Mouse (Mus musculus) stomach, embryonic 16.5 days (tissue): ENCODE measurements around the gene Cdk15. TPM values are rescaled to one million over a fixed set of nuclear protein-coding genes. Genes with fewer than 3 reads are reported as not detected.

Experiments
- ATAC-seq: fragments of 200-750 bp; cut with Nextera tagmentation; 2 replicates; pipeline ENCODE4 v1.8.0; 2017; ENCODE audit warnings: moderate number of reproducible peaks, moderate TSS enrichment; ENCODE audit not compliant: insufficient read depth, low FRiP score
- H3K27ac ChIP-seq: fragments of 300-500 bp; sonication (generic); 2 replicates; pipeline ENCODE4 v1.5.1; 2014; ENCODE audit warnings: low read length
- H3K27me3 ChIP-seq: fragments of 300-500 bp; sonication (generic); 2 replicates; pipeline ENCODE4 v1.6.1; 2014; ENCODE audit warnings: low read length, control low read depth, mixed read lengths; ENCODE audit not compliant: control insufficient read depth, insufficient read depth
- H3K36me3 ChIP-seq: fragments of 300-500 bp; sonication (generic); 2 replicates; pipeline ENCODE4 v1.6.1; 2014; ENCODE audit warnings: low read length; ENCODE audit not compliant: control insufficient read depth, insufficient read depth
- H3K4me1 ChIP-seq: fragments of 300-500 bp; sonication (generic); 2 replicates; pipeline ENCODE4 v1.6.1; 2014; ENCODE audit warnings: low read length, control low read depth, mixed read lengths; ENCODE audit not compliant: control insufficient read depth, insufficient read depth
- H3K4me2 ChIP-seq: fragments of 300-500 bp; sonication (generic); 2 replicates; pipeline ENCODE4 v1.6.1; 2014; ENCODE audit warnings: low read depth, low read length, mixed read lengths
- H3K4me3 ChIP-seq: fragments of 300-500 bp; sonication (generic); replicated peaks from 2 replicates; pipeline ENCODE4 v1.5.1; 2014; ENCODE audit warnings: mild to moderate bottlenecking, low read length
- H3K9ac ChIP-seq: fragments of 300-500 bp; sonication (generic); 2 replicates; pipeline ENCODE4 v1.6.1; 2014; ENCODE audit warnings: low read length
- H3K9me3 ChIP-seq: fragments of 300-500 bp; sonication (generic); replicated peaks from 2 replicates; pipeline ENCODE4 v1.6.1; 2016; ENCODE audit warnings: low read length, control low read depth; ENCODE audit not compliant: control insufficient read depth
- WGBS: fragments of 180-500 bp; shearing (Covaris S2); extraction: QIAGEN DNeasy Blood & Tissue Kit; methylation state at CpG from one replicate; pipeline ENCODE4 v1.1.7; 2014; 5-methylcytosine and 5-hydroxymethylcytosine counted together
- polyA plus RNA-seq: library from polyadenylated mRNA; unstranded; fragments of >200 nt; fragmentation: Nextera tagmentation; extraction: Ambion mirVana; gene quantifications from 2 replicates; pipeline ENCODE4 v1.2.1, GENCODE M21; 2015

The Cdk15 gene
- polyA plus RNA-seq, 1 experiment from 2014 or later: 0.27 TPM

DNA sequence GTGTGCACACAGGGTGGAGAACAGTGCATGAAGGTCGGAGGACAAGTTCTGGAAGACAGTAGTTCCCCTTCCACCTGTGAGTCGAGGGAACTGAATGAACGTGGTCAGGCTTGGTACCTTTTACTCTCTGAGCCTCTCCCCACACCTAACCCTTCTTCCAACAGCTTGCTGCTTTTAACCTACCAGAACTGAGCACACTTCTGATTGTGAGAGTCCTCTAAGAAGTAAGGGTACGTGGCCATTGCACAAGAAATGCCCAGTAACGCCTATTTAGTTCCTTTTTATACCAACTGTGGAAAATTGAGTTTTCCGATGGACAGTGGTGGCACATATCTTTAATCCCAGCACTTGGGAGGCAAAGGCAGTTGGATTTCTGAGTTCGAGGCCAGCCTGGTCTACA, 28.2 kb upstream of the Cdk15 start:
- Histone ChIP-seq H3K9ac (no peak overlapping the region), H3K27me3 (no peaks in the 10 kb centered on the region), H3K4me1 (no peaks in the 10 kb centered on the region), H3K27ac (no peak overlapping the region), H3K4me3 (no peak overlapping the region), H3K36me3 (no peaks in the 10 kb centered on the region), H3K9me3 (no peaks in the 10 kb centered on the region), H3K4me2 (no peak overlapping the region)
- 82% methylated on average over 7 of the region's 7 CpGs for WGBS
- ATAC-seq: no peak

DNA sequence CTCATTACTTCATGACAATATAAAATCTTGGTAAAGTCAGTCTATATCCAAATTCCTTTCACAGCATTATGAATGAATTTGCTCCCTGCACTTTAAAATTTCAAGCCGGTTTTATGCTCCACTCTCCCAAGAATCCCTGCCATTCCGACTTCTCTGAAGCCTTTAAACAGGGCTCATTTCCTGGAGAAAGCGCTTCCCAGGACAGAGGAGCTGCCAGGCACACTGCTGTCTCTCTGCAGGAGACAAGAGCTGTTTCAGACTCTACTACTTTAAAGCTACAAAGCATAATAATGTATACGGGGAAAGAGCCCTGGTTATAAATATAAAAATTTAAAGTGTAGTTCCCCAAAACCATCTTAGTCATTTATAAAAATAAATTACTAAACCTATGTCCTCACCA, 27.5 kb upstream of the Cdk15 start:
- ATAC-seq: no peak
- no peaks in the 10 kb centered on the region for H3K4me1 ChIP-seq
- no peaks in the 10 kb centered on the region for H3K36me3 ChIP-seq
- no peak overlapping the region for H3K27ac ChIP-seq
- H3K27me3 ChIP-seq: no peaks in the 10 kb centered on the region
- no peaks in the 10 kb centered on the region for H3K9me3 ChIP-seq
- 53% methylated on average over 4 of the region's 4 CpGs for WGBS
- H3K4me3 ChIP-seq: no peak overlapping the region
- H3K9ac ChIP-seq: no peak overlapping the region
- H3K4me2 ChIP-seq: no peak overlapping the region

DNA sequence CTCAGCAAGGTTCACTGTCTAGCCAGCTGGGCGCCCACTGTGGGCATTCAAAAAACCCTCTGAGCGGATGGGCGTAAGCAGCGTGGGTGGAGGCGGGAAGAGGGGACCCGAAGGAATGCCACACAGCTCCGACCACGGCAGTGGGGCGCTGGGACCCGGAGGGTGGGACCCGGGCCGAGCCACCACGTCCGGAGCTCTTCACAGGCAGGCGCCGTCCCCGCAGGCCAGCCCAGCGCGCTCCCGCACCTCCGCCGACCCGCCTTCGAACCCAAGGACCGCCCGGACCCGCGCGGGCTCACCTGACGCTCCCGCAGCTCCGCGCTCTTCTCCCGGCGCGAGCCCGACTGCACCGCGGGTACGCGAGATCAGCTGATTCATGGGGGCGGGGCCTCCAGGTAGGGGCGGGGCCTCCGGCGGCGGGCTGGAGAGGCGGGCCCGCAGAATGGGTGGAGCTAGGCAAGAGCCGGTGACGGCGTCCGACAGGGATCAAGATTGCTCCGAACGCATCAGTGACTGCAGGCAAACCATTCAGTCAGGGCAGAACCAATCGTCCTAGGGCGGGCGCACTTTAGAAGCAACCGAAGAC, 19.8 kb upstream of the Cdk15 start, which contains the start of gene Als2:
TSS of gene Als2 (minus strand) at position 376 of the 586 bp plus-strand sequence.
- H3K36me3 ChIP-seq: no peaks in the 10 kb centered on the region
- peak; percentile 97 for ATAC-seq
- no peaks in the 10 kb centered on the region for H3K4me1 ChIP-seq
- peak within 1 kb of the TSS; percentile 91 for H3K9ac ChIP-seq
- no peaks in the 10 kb centered on the region for H3K27me3 ChIP-seq
- H3K27ac ChIP-seq: peak within 1 kb of the TSS; percentile 78
- H3K4me2 ChIP-seq: peak within 1 kb of the TSS; percentile 91
- H3K4me3 ChIP-seq: peak within 1 kb of the TSS; percentile 85
- no peaks in the 10 kb centered on the region for H3K9me3 ChIP-seq
- WGBS: 0% methylated on average over 58 of the region's 58 CpGs

DNA sequence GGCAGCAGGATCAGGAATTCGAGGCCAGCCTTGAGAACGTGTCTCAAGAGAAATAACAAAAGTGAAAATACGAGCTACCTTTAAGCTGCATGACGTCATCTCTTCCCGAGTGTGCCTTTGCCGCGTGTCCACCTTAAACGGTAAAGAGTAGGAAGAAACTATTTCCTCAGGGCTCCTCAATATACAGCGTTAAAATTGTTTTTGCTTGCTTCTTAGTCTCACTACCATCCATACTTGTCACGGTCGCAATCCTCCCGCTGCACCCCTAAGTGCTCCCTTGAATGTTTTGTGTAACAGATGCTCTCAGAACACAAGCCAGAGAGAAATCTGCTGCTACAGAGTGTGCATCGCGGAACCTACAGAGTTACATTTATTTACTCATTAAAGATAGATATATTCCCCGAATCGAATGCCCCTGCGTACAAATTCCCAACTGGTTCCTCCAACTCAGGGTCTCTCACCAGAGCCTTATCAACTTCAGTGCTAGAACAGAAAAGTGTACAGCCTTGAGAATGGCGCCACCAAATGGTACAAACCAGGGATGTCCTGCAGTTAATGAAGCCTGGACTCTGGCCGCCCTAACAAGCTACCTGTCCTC, 19.0 kb upstream of the Cdk15 start:
- H3K4me1 ChIP-seq: no peaks in the 10 kb centered on the region
- no peaks in the 10 kb centered on the region for H3K36me3 ChIP-seq
- peak overlapping the region; percentile 85 for H3K4me3 ChIP-seq
- H3K4me2 ChIP-seq: peak overlapping the region; percentile 91
- H3K27me3 ChIP-seq: no peaks in the 10 kb centered on the region
- under 1% methylated on average over 19 of the region's 19 CpGs for WGBS
- peak overlapping the region; percentile 78 for H3K27ac ChIP-seq
- peak overlapping the region; percentile 67 for H3K9ac ChIP-seq
- ATAC-seq: peak; percentile 56
- no peaks in the 10 kb centered on the region for H3K9me3 ChIP-seq

DNA sequence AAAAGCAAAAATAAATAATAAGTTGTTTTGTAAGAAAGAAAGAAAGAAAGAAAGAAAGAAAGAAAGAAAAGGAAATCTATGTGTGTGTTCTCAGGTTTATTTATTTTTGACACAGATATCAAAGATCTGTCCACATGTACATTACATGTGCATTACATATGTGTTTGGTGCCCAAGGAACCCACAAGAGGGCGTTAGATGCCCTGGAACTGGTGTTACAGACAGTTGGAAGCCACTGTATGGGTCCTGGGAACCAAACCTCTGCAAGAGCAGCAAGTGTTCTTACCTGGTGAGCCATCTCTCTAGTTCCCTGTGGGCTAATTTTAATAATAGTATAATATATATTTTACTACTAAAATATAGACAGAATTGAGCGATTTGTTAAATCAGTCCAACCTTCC, 12.9 kb upstream of the Cdk15 start:
- no peaks in the 10 kb centered on the region for H3K36me3 ChIP-seq
- H3K27me3 ChIP-seq: no peaks in the 10 kb centered on the region
- no peaks in the 10 kb centered on the region for H3K9me3 ChIP-seq
- no peak for ATAC-seq
- no peaks in the 10 kb centered on the region for H3K4me1 ChIP-seq
- no peak overlapping the region for H3K9ac ChIP-seq
- H3K4me3 ChIP-seq: no peak overlapping the region
- no peak overlapping the region for H3K4me2 ChIP-seq
- WGBS: 68% methylated on average over 2 of the region's 2 CpGs
- H3K27ac ChIP-seq: no peak overlapping the region

DNA sequence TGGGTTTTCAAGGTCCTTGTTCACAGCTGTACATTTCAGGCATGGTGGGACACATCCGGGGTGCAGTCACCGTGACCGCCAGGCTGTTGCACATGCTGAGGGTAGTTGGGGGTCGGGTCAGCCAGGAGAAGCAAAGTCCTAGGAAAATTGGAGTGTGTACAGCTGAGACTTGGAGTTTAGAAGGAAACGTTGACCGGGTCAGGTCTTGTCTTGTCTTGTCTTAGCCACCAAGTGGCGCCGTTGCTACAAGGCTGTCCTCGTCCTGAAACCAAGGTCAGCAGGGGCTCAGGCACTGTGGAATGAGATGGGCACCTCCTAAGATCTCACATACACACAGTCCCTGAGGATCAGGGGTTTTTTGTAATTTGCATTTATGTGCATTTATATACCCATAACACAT, 9.1 kb upstream of the Cdk15 start:
- Histone ChIP-seq H3K27me3 (no peaks in the 10 kb centered on the region), H3K9me3 (no peaks in the 10 kb centered on the region), H3K4me1 (no peaks in the 10 kb centered on the region), H3K36me3 (no peaks in the 10 kb centered on the region), H3K4me2 (peak overlapping the region; percentile 29; the same call in 1 of the 2 replicates), H3K27ac (no peak overlapping the region), H3K9ac (peak overlapping the region; percentile 39; the same call in 1 of the 2 replicates), H3K4me3 (no peak overlapping the region)
- 4% methylated on average over 9 of the region's 9 CpGs for WGBS
- no peak for ATAC-seq

DNA sequence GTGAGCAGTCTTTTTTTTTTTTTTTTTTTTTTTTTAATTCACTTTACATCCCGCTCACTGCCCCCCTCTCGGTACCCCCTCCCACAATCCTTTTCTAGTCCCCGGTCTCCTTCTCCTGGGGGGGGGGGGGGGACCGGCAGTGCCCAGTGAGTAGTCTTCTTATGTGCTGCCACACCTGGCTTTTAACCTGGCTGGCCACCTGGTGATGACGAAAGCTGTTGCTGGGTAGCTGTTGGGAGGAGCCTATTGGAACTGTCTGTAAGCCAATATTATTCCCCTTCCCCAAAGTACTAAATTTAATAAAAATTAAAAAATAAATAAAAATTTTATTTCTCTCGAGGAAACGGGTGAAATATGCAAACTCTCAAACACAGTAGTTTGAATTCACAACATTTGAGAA, 3.9 kb upstream of the Cdk15 start:
- H3K27me3 ChIP-seq: no peaks in the 10 kb centered on the region
- H3K27ac ChIP-seq: no peak overlapping the region
- no peaks in the 10 kb centered on the region for H3K36me3 ChIP-seq
- peak overlapping the region; percentile 67 for H3K4me2 ChIP-seq
- peak overlapping the region; percentile 33 for H3K4me3 ChIP-seq
- H3K9ac ChIP-seq: no peak overlapping the region
- H3K4me1 ChIP-seq: peaks cover 3% of the 10 kb centered on the region; the same call in 1 of the 2 replicates
- ATAC-seq: no peak
- WGBS: 8% methylated on average over 5 of the region's 7 CpGs
- H3K9me3 ChIP-seq: no peaks in the 10 kb centered on the region

DNA sequence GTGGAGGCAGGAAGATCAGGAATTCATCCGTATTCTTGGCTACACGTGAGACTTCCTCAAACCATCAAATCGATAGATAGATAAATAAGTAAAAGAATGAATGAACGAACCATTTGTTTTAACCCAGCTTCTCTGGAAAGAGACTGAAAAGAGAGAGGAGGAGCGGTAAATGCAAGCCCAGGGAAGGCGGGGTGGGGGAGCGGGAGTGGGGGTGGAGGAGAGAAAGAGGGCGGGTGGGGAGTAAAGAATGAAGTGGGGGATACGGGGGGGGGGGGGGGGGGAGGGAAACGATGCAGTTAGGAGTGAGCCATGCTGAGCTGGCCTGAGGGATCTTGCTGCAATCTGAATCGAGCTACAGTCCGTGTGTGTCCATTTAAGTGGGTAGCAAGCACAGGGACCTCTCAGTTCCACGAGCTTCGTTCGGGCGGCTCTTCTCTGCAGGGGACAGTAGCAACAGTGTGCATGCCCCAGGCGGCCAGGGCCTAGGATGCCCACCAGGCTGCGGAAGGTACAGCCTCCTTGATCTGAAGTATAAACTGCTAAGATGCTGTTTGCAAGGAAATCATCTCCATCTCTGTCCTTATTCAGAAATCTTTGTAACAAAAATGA, 3.3 kb upstream of the Cdk15 start:
- ATAC-seq: no peak
- H3K9ac ChIP-seq: peak overlapping the region; percentile 55
- 9% methylated on average over 15 of the region's 18 CpGs for WGBS

DNA sequence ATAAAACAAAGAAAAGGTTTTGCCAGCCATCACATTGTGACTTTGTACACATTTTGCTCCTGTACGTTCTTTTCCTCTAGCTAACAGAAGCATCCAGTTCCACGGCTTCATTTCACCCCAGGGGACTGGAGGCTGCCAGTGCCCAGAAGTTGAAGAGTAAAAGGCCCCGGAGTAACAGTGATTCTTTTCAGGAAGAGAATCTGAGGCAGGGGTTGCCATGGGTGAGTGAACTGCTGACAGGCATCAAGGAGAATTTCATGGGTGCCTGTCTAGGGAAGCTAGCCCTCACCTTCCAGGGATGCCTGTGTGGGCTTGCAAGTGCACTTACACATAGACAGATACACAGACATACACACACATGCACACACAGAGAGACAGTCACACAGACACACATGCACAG, 1.0 kb downstream of the Cdk15 start:
- Histone ChIP-seq H3K4me3 (no peak overlapping the region), H3K27me3 (no peaks in the 10 kb centered on the region), H3K4me1 (peaks cover 3% of the 10 kb centered on the region; the same call in 1 of the 2 replicates), H3K4me2 (no peak overlapping the region), H3K36me3 (no peaks in the 10 kb centered on the region), H3K9me3 (no peaks in the 10 kb centered on the region), H3K27ac (no peak overlapping the region), H3K9ac (no peak overlapping the region)
- 76% methylated on average over 3 of the region's 3 CpGs for WGBS
- no peak for ATAC-seq

More for the DNA sequence above, 3.3 kb upstream of the Cdk15 start:
- Histone ChIP-seq H3K4me3 (peak overlapping the region; percentile 33), H3K4me1 (peaks cover 3% of the 10 kb centered on the region; the same call in 1 of the 2 replicates), H3K9me3 (no peaks in the 10 kb centered on the region), H3K4me2 (peak overlapping the region; percentile 67), H3K27ac (no peak overlapping the region), H3K36me3 (no peaks in the 10 kb centered on the region), H3K27me3 (no peaks in the 10 kb centered on the region)
